Mouse (Mus musculus): ENCODE measurements at regions not wholly inside any gene's neighbourhood (a gene's known extent, or its start where the extent isn't known, plus 50 kb on each side); places are given as distances from the start of the nearest gene placed in this dataset.

DNA sequence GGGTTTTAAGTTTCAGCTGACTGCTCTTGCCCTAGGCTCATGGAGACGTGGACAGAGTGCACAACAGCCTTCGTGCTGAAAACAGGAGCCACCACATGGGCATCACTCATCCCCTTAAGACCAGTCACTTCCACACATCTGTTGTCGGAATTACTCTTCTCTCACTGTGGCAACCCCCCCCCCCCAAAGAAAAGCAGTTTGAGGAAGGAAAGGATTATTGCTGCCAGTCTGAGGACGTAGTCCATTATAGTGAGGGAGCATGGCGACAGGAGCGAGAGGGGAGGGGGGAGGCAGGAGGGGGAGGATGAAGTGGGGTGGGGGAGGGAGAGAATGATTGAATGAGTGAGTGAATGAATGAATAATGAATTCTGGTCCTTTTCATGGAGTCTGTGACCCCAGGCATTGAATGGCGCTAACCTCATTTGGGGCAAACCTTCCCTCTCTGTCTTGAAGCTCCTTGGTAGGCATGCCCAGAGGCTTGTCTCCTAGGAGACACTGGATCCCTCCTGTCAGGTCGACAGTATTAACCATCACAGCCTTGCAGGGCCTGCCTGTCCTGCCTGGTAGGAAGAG lies 262.0 kb downstream of the Gadd45g start:
- no peak overlapping the region for H3K4me3 ChIP-seq (ENCODE audit: control insufficient read depth, low read depth, low read length)

DNA sequence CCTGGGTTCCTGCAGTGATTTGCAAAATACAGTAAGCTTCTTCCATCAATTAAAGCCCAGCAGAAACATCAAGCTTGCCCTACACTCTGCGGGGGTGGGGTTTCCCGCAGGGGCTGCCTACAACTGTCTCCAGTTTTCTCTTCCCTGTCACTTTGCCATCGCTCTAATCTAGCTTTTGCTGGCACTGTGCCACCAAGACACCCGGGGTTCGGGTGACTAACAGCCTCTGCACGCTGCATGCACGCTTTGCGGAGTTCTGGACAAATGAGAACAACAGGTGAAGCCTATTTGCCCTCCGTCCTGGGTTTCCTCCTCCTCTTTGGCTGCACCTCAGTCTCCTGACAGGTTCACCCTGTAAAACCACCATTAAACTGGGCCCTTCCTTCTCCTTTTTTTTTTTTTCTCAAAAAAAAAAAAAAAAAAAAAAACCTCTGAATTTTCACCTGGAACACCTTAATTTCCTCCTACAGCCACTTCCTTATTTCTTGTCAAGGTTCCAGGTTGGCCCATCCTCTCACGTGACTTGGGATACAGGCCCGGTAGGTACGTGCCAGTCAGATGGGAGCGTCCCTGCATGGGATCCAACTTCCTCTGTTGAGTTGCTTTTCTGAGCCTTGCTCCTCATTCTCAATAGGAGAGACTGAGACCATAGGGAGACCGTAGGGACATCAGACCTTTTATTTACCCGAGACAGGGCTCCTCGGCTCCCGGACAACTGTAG lies 262.7 kb downstream of the Gadd45g start:
- H3K4me1 ChIP-seq (ENCODE audit: control insufficient read depth, insufficient read depth, low read length): no peaks in the 10 kb centered on the region
- H3K27ac ChIP-seq (ENCODE audit: control insufficient read depth, insufficient read depth, low read depth, low read length): no peak overlapping the region
- H3K4me3 ChIP-seq (ENCODE audit: control insufficient read depth, low read depth, low read length): no peak overlapping the region

More for the DNA sequence above, 262.0 kb downstream of the Gadd45g start:
- no peak overlapping the region for H3K27ac ChIP-seq (ENCODE audit: control insufficient read depth, insufficient read depth, low read depth, low read length)
- no peaks in the 10 kb centered on the region for H3K27me3 ChIP-seq (ENCODE audit: control insufficient read depth, insufficient read depth, low read length)
- no peaks in the 10 kb centered on the region for H3K4me1 ChIP-seq (ENCODE audit: control insufficient read depth, insufficient read depth, low read length)
- peaks cover 2% of the 10 kb centered on the region; the same call in 1 of the 2 replicates for H3K36me3 ChIP-seq (ENCODE audit: control insufficient read depth, insufficient read depth, low read length)
- TF ChIP-seq POLR2A (IDR thresholded peaks at IDR 0.05; ENCODE audit: control insufficient read depth, low read depth, low read length) (no peak), CTCF (IDR thresholded peaks at IDR 0.05; ENCODE audit: control insufficient read depth, insufficient read depth, insufficient replicate concordance, low read depth, low read length) (no peak)

DNA sequence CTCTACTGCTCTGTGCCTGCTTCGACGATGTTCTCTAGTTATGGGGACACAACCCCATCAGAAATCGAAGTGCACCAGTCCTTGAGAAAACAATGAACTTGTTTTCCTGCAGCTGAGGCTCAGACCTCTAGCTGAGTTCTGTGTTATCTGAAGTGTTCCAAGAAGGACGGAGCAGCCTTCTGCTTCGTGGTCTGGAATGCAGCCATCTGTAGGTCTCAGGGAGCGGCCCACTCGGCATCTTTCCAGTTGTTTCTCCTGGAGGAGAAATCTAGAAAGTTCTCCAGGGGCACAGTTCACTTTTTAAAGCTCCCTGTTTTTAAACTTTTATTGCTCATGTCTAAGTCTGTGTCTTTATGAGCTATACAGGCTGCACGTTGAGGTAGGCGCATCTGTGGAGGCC lies 264.3 kb downstream of the Gadd45g start:
- Histone ChIP-seq H3K27ac (ENCODE audit: control insufficient read depth, insufficient read depth, low read depth, low read length) (no peak overlapping the region), H3K4me1 (ENCODE audit: control insufficient read depth, insufficient read depth, low read length) (no peaks in the 10 kb centered on the region), H3K36me3 (ENCODE audit: control insufficient read depth, insufficient read depth, low read length) (peaks cover 2% of the 10 kb centered on the region; the same call in 1 of the 2 replicates), H3K27me3 (ENCODE audit: control insufficient read depth, insufficient read depth, low read length) (no peaks in the 10 kb centered on the region), H3K4me3 (ENCODE audit: control insufficient read depth, low read depth, low read length) (no peak overlapping the region)
- no peak for TF ChIP-seq POLR2A (IDR thresholded peaks at IDR 0.05; ENCODE audit: control insufficient read depth, low read depth, low read length)
- no peak for TF ChIP-seq CTCF (IDR thresholded peaks at IDR 0.05; ENCODE audit: control insufficient read depth, insufficient read depth, insufficient replicate concordance, low read depth, low read length)

More for the DNA sequence above, 262.7 kb downstream of the Gadd45g start:
- TF ChIP-seq POLR2A (IDR thresholded peaks at IDR 0.05; ENCODE audit: control insufficient read depth, low read depth, low read length) (no peak), CTCF (IDR thresholded peaks at IDR 0.05; ENCODE audit: control insufficient read depth, insufficient read depth, insufficient replicate concordance, low read depth, low read length) (no peak)
- Histone ChIP-seq H3K27me3 (ENCODE audit: control insufficient read depth, insufficient read depth, low read length) (no peaks in the 10 kb centered on the region), H3K36me3 (ENCODE audit: control insufficient read depth, insufficient read depth, low read length) (peaks cover 2% of the 10 kb centered on the region; the same call in 1 of the 2 replicates)

DNA sequence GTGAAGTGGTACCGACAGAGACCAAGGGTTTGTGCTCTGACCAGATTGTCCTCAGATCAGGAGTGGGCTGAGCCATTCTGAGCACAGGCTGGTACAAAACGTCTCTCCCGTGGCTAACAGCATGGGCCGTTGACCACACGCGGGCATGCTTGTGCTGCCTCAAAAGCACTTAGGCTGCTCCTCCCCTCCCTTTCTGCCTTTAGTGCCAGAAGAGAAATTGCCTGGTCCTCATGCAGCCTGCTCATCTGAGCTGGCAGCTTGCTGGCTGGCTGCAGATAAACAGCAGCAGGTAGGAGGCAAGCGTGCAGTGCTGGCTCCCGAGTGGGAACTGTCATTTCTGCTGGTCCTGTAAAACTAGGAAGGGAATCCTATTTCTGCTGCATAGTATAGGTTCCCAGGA lies 267.1 kb downstream of the Gadd45g start:
- Histone ChIP-seq H3K27me3 (ENCODE audit: control insufficient read depth, insufficient read depth, low read length) (no peaks in the 10 kb centered on the region), H3K27ac (ENCODE audit: control insufficient read depth, insufficient read depth, low read depth, low read length) (no peak overlapping the region)
- no peak for TF ChIP-seq CTCF (IDR thresholded peaks at IDR 0.05; ENCODE audit: control insufficient read depth, insufficient read depth, insufficient replicate concordance, low read depth, low read length)
- no peak for TF ChIP-seq POLR2A (IDR thresholded peaks at IDR 0.05; ENCODE audit: control insufficient read depth, low read depth, low read length)

DNA sequence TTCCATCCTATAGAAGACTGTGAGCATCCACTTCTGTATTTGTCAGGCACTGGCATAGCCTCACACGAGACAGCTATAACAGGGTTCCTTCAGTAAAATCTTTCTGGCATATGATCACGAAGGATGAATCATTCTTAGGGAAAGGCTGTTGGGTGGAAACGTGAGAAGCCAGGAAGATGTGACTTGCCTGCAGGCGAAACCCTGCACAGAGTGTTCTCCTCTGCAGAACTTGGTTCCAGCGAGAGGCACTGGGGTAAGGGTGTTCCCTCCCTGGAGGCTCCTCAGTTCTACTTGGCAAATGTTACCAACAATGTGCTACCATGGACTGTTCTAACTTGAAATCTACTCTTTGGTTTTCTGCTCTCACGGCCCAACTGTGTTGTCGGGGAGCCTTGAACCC lies 268.0 kb downstream of the Gadd45g start:
- Histone ChIP-seq H3K4me3 (ENCODE audit: control insufficient read depth, low read depth, low read length) (no peak overlapping the region), H3K27me3 (ENCODE audit: control insufficient read depth, insufficient read depth, low read length) (no peaks in the 10 kb centered on the region), H3K27ac (ENCODE audit: control insufficient read depth, insufficient read depth, low read depth, low read length) (no peak overlapping the region), H3K4me1 (ENCODE audit: control insufficient read depth, insufficient read depth, low read length) (no peaks in the 10 kb centered on the region), H3K36me3 (ENCODE audit: control insufficient read depth, insufficient read depth, low read length) (no peaks in the 10 kb centered on the region; the same call in 1 of the 2 replicates)
- TF ChIP-seq CTCF (IDR thresholded peaks at IDR 0.05; ENCODE audit: control insufficient read depth, insufficient read depth, insufficient replicate concordance, low read depth, low read length) (no peak), POLR2A (IDR thresholded peaks at IDR 0.05; ENCODE audit: control insufficient read depth, low read depth, low read length) (no peak)

More for the DNA sequence above, 267.1 kb downstream of the Gadd45g start:
- Histone ChIP-seq H3K4me1 (ENCODE audit: control insufficient read depth, insufficient read depth, low read length) (no peaks in the 10 kb centered on the region), H3K36me3 (ENCODE audit: control insufficient read depth, insufficient read depth, low read length) (no peaks in the 10 kb centered on the region; the same call in 1 of the 2 replicates), H3K4me3 (ENCODE audit: control insufficient read depth, low read depth, low read length) (no peak overlapping the region)

DNA sequence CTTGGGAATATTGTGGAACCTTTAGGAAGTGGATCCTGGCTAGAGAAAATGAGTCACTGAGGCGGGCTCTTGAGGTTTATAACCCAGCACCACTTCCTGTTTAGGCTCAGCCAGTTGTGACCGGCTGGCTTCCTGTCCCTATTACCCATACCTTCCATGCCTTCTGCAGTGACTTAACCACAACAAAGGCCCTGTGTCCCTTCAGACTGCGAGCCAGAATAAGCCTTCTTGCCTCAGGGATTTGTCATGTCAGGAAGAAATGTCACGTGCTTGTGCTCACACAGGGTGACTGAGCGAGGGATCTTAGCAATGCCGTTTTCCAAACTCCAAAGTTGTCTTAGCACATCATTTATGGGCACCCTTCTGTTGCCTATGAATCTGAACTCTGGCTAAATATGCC lies 268.5 kb downstream of the Gadd45g start:
- H3K27me3 ChIP-seq (ENCODE audit: control insufficient read depth, insufficient read depth, low read length): no peaks in the 10 kb centered on the region
- H3K27ac ChIP-seq (ENCODE audit: control insufficient read depth, insufficient read depth, low read depth, low read length): no peak overlapping the region
- H3K4me3 ChIP-seq (ENCODE audit: control insufficient read depth, low read depth, low read length): no peak overlapping the region
- TF ChIP-seq POLR2A (IDR thresholded peaks at IDR 0.05; ENCODE audit: control insufficient read depth, low read depth, low read length) (no peak), CTCF (IDR thresholded peaks at IDR 0.05; ENCODE audit: control insufficient read depth, insufficient read depth, insufficient replicate concordance, low read depth, low read length) (no peak)
- no peaks in the 10 kb centered on the region for H3K4me1 ChIP-seq (ENCODE audit: control insufficient read depth, insufficient read depth, low read length)
- no peaks in the 10 kb centered on the region; the same call in 1 of the 2 replicates for H3K36me3 ChIP-seq (ENCODE audit: control insufficient read depth, insufficient read depth, low read length)

DNA sequence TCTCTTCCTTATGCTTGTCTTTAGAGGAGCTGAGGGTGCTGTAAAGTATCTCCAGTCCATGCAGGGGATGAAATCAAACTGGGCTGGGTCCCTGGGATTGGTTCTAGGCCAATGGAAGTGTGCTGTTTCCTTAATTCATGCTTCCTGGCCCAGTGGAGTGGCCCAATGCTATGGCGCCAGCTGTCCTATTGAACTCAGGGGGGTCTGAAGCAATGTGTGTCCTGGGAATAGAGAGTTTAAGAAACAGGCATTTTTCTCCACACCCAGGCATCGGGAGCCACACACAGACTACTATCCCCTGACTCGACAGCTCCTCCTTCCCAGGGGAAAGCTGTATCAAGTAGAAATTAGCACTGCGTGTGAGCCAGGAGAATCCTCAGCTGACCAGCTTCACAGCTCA lies 269.8 kb downstream of the Gadd45g start:
- Histone ChIP-seq H3K4me1 (ENCODE audit: control insufficient read depth, insufficient read depth, low read length) (no peaks in the 10 kb centered on the region), H3K27me3 (ENCODE audit: control insufficient read depth, insufficient read depth, low read length) (no peaks in the 10 kb centered on the region), H3K27ac (ENCODE audit: control insufficient read depth, insufficient read depth, low read depth, low read length) (no peak overlapping the region), H3K4me3 (ENCODE audit: control insufficient read depth, low read depth, low read length) (no peak overlapping the region), H3K36me3 (ENCODE audit: control insufficient read depth, insufficient read depth, low read length) (no peaks in the 10 kb centered on the region; the same call in 1 of the 2 replicates)
- no peak for TF ChIP-seq POLR2A (IDR thresholded peaks at IDR 0.05; ENCODE audit: control insufficient read depth, low read depth, low read length)
- TF ChIP-seq CTCF (IDR thresholded peaks at IDR 0.05; ENCODE audit: control insufficient read depth, insufficient read depth, insufficient replicate concordance, low read depth, low read length): no peak
